Mouse (Mus musculus): ENCODE data around the gene Lrrc32. TPM values are rescaled to one million over a fixed set of nuclear protein-coding genes. Genes with fewer than 3 reads are reported as not detected.

The Lrrc32 gene
- 5.6 and 6.0 TPM in 2 replicates for polyA plus RNA-seq (2015; fragmentation: Nextera tagmentation; extraction: Ambion mirVana)

DNA sequence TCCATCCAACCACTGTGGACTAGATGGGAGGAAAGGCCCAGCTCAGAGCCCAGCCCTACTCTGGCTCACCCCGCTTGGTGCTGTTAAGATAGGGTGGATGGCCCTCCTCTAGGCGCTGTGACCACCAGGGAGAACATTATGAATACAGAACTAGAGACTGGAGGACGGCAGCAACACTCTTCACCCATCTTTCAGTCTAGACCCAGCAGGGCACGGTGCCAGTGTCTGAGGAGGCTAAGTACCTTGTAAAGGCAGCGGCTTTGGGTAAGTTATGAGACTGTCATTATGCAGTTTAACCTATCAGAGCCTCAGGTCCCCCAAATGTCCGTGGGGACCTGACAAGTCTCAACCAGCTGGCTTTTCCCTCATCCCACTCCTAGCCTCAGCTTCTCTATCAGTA is at the start of gene Lrrc32:
TSS of gene Lrrc32 (plus strand) at position 153 of the 400 bp plus-strand sequence.
- ATAC-seq (ENCODE audit: insufficient read depth) = no peak
- Histone ChIP-seq H3K27ac (replicated peaks) (no peak within 1 kb of the TSS), H3K4me3 (replicated peaks) (peak within 1 kb of the TSS; percentile 50), H3K36me3 (replicated peaks) (no peaks in the 10 kb centered on the region), H3K9ac (no peak within 1 kb of the TSS), H3K9me3 (replicated peaks) (no peaks in the 10 kb centered on the region), H3K4me1 (replicated peaks) (peaks cover 14% of the 10 kb centered on the region), H3K27me3 (peaks cover 49% of the 10 kb centered on the region), H3K4me2 (peak within 1 kb of the TSS; percentile 68)
- WGBS (ENCODE audit: insufficient replicate concordance) = 43% methylated on average over 6 of the region's 6 CpGs

DNA sequence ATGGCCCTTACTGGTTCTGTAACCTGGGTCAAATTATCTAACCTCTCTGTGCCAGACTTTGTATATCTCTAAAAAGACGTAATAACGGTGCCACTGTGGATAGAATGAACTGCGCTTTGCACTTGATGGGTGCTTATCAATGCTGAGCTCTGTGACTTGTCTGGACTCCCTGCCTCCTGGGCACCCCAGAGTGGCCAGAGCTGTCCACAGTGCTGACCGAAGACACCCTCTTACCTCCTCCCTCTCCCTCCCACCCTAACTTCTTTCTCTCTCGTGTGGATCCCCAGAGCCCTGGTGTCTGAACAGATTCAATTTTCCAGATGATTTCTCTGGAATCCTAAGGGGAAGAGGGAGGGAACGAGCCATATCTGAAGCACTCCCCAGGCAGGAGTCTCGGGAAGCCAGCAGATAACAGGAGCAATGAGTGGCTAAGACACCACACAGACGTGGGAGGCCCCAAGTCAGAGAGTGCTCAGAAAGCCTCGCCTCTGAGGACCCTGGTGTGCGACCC is 49.1 kb upstream of the Lrrc32 start, which contains the start of gene Gucy2d:
TSS of gene Gucy2d (plus strand) at position 461 of the 511 bp plus-strand sequence.
- Histone ChIP-seq H3K36me3 (replicated peaks) (no peaks in the 10 kb centered on the region), H3K27ac (replicated peaks) (no peak within 1 kb of the TSS), H3K27me3 (no peaks in the 10 kb centered on the region), H3K4me3 (replicated peaks) (no peak within 1 kb of the TSS), H3K4me2 (no peak within 1 kb of the TSS), H3K9ac (no peak within 1 kb of the TSS), H3K9me3 (replicated peaks) (no peaks in the 10 kb centered on the region), H3K4me1 (replicated peaks) (no peaks in the 10 kb centered on the region)
- WGBS (ENCODE audit: insufficient replicate concordance) = 31% methylated on average over 10 of the region's 10 CpGs
- no peak for ATAC-seq (ENCODE audit: insufficient read depth)

DNA sequence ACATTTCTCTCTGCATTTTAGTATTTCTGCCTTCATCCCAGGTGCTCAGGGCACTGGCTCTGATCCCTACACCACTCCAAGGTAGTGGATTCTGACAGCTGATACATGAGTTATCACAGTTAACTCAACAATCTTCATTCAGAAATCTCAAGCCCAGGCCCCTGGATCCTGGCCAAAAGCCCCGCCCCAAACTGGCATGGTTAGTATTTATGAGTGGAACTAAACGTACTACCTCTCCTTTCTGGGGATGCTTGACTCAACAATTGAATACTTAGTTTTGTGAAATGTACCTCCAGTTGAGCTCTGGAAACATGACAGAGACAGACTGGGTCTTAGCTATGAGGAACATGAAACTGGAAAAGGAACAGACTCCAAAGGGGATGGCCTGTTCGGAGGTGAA is 42.2 kb upstream of the Lrrc32 start:
- Histone ChIP-seq H3K36me3 (replicated peaks) (no peaks in the 10 kb centered on the region), H3K9ac (no peak overlapping the region), H3K9me3 (replicated peaks) (no peaks in the 10 kb centered on the region), H3K27ac (replicated peaks) (no peak overlapping the region), H3K4me3 (replicated peaks) (no peak overlapping the region), H3K4me1 (replicated peaks) (no peaks in the 10 kb centered on the region), H3K27me3 (no peaks in the 10 kb centered on the region), H3K4me2 (no peak overlapping the region)
- WGBS (ENCODE audit: insufficient replicate concordance) = 48% methylated on average over 3 of the region's 3 CpGs
- no peak for ATAC-seq (ENCODE audit: insufficient read depth)

DNA sequence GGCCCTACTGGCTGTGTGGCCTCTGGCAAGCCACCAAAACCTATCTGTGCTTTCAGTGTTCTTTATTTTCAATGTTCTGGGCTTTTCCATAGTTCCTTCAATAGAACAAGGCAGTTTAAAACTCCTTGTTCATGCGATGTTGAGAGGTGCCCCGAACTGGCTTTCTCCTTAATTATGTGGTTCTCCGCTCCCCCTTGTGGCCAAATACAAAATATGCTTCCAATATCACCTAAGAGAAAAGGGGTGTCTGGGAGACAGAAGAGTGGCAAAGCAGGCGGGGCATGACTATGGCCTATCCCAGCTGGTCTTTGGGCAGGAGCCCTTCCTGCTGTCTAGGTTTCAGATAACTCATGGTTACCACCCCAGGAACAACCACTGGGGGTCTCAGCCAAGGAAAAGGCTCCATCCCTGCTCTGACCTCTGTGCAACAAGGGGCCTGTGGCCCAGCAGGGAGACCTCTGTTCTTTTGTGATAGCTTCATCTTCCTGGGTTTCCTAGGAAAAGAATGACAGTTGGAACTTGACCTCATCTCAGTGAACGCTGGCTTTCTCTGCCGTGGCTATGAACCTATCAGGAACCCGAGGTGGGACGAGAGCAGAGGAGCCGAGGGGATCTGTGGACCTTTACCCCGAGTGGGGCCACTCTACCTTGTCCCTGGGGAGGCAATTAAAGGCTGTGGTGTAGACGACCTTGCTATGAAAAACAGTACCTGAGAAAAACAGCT is 41.3 kb upstream of the Lrrc32 start:
- no peaks in the 10 kb centered on the region for H3K36me3 ChIP-seq (replicated peaks)
- H3K27ac ChIP-seq (replicated peaks) = no peak overlapping the region
- H3K9ac ChIP-seq = no peak overlapping the region
- 46% methylated on average over 11 of the region's 11 CpGs for WGBS (ENCODE audit: insufficient replicate concordance)
- H3K9me3 ChIP-seq (replicated peaks) = no peaks in the 10 kb centered on the region
- no peak for ATAC-seq (ENCODE audit: insufficient read depth)
- H3K27me3 ChIP-seq = no peaks in the 10 kb centered on the region
- H3K4me1 ChIP-seq (replicated peaks) = no peaks in the 10 kb centered on the region
- no peak overlapping the region for H3K4me2 ChIP-seq
- no peak overlapping the region for H3K4me3 ChIP-seq (replicated peaks)

DNA sequence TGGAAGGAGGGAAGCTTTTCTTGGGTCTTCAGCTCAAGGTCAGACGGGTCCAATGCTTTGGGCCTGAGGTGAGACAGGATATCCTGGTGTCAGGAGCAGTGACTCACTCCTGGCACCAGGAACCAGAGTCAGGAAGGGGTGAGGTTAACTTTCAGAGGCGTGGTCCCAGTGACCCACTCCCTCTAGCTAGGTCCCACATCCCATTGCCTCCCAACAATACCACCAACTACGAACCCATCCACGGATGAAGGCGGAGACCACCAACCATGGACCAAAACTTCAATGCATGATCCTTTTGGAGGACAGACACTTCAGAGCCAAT is 40.8 kb upstream of the Lrrc32 start:
- WGBS (ENCODE audit: insufficient replicate concordance) = 57% methylated on average over 5 of the region's 5 CpGs
- Histone ChIP-seq H3K36me3 (replicated peaks) (no peaks in the 10 kb centered on the region), H3K9me3 (replicated peaks) (no peaks in the 10 kb centered on the region), H3K27ac (replicated peaks) (no peak overlapping the region), H3K27me3 (no peaks in the 10 kb centered on the region), H3K4me3 (replicated peaks) (no peak overlapping the region), H3K9ac (no peak overlapping the region), H3K4me1 (replicated peaks) (no peaks in the 10 kb centered on the region), H3K4me2 (no peak overlapping the region)
- ATAC-seq (ENCODE audit: insufficient read depth) = no peak

DNA sequence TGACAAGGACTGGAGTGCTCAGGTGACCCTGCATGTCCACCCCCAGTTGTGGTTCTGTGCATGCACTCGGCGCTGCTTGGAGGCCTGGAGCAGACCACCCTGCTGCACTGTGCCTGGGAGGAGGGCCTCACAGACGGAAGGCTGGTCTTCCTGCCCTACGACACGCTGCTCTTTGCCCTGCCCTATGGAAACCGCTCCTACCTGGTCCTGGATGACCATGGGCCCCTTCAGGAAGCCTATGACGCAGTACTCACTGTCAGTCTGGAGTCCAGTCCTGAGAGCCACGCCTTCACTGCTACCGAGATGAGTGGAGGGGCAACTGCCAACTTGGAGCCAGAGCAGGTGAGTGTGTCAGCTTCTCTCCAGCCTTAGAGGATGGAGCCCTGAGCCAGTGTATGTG is 39.4 kb upstream of the Lrrc32 start:
- Histone ChIP-seq H3K36me3 (replicated peaks) (no peaks in the 10 kb centered on the region), H3K4me2 (no peak overlapping the region), H3K27ac (replicated peaks) (no peak overlapping the region), H3K9ac (no peak overlapping the region), H3K9me3 (replicated peaks) (no peaks in the 10 kb centered on the region), H3K4me3 (replicated peaks) (no peak overlapping the region), H3K4me1 (replicated peaks) (no peaks in the 10 kb centered on the region), H3K27me3 (no peaks in the 10 kb centered on the region)
- 63% methylated on average over 9 of the region's 9 CpGs for WGBS (ENCODE audit: insufficient replicate concordance)
- no peak for ATAC-seq (ENCODE audit: insufficient read depth)

DNA sequence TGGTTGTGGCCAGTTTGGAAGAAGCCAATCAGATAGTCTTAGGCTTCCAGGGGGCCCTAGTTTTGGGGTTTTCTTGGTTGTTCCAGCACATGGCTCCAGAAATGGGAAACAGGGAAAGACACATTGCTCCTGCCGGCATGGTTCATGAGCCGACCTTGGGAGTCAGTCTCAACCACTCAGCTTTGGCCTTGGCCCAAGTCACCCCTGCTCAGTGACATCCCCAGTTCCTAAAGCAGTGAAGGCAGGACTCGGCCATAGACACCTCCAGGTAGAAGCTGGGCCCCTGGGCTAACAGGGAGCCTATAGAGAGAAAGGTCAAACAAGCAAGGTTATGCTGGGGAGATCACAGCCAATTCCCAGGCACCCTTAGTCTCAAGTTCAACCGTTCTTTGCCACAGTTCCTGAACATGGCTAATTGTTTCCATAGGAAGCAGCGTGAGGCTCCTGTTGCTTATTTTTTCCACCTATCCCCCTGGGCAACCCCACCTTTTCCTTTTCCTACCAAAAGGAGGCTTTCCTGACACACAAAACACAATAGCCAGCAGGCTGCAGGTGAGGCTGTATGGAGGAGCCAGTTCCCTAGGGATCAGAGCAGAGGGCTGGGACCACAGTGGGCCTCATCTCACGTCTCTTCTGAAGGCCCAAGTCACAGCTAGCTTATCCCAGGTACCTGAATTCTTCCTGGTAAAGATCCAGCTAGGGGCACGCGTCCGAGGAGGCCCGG is 34.5 kb upstream of the Lrrc32 start:
- H3K36me3 ChIP-seq (replicated peaks) = no peaks in the 10 kb centered on the region
- WGBS (ENCODE audit: insufficient replicate concordance) = 64% methylated on average over 10 of the region's 10 CpGs
- no peak for ATAC-seq (ENCODE audit: insufficient read depth)

DNA sequence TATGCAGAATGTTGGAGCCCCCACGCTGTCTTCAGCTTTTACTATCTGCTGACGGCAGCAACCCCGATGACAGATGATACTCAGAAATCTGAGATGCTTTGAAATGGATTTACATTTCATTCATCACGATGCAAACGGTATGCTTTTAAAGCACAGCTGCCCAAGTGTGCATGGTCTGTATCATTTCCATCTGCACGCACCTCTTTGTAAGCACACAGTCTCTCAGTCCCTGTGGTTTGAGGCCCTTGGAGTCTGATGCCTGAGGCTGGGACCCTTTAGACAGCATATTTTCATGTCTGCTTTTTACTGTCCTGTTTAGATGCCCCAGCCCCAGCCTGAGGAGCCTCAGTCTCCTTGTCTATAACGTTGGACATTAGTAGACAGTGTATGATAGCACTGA is 28.8 kb upstream of the Lrrc32 start:
- Histone ChIP-seq H3K36me3 (replicated peaks) (no peaks in the 10 kb centered on the region), H3K4me2 (no peak overlapping the region), H3K9me3 (replicated peaks) (no peaks in the 10 kb centered on the region), H3K4me3 (replicated peaks) (no peak overlapping the region), H3K4me1 (replicated peaks) (no peaks in the 10 kb centered on the region), H3K27me3 (0 out of 2 replicates have a peak, but pooled peaks cover 5% of the 10 kb centered on the region), H3K9ac (no peak overlapping the region), H3K27ac (replicated peaks) (no peak overlapping the region)
- WGBS (ENCODE audit: insufficient replicate concordance) = 59% methylated on average over 7 of the region's 7 CpGs
- no peak for ATAC-seq (ENCODE audit: insufficient read depth)

More for the DNA sequence above, 34.5 kb upstream of the Lrrc32 start:
- H3K9me3 ChIP-seq (replicated peaks) = no peaks in the 10 kb centered on the region
- H3K9ac ChIP-seq = no peak overlapping the region
- no peak overlapping the region for H3K4me2 ChIP-seq
- no peak overlapping the region for H3K4me3 ChIP-seq (replicated peaks)
- H3K27me3 ChIP-seq = no peaks in the 10 kb centered on the region
- no peaks in the 10 kb centered on the region for H3K4me1 ChIP-seq (replicated peaks)
- no peak overlapping the region for H3K27ac ChIP-seq (replicated peaks)

DNA sequence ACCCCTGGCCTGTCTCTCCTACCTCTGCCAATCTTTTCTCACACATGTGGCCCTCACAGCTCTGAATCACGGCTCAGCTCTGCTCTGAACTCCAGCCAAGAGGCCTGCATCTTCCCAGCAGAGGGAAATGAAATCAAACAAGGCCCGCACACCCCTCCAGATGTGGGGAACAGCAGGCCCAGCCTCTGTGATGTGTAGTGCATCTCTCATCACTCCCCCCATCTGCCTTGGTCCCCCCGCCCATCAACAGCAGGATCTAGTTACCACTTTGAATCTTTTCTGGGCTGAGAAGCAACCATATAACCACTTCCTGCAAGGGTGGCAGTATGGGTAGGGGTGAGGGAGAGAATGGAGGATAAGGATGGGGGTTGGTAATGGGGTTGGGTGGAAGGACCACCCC is 20.0 kb upstream of the Lrrc32 start:
- Histone ChIP-seq H3K36me3 (replicated peaks) (no peaks in the 10 kb centered on the region), H3K27me3 (no peaks in the 10 kb centered on the region), H3K4me1 (replicated peaks) (no peaks in the 10 kb centered on the region), H3K4me2 (no peak overlapping the region), H3K27ac (replicated peaks) (no peak overlapping the region), H3K9ac (no peak overlapping the region), H3K4me3 (replicated peaks) (no peak overlapping the region), H3K9me3 (replicated peaks) (no peaks in the 10 kb centered on the region)
- 44% methylated on average over 3 of the region's 3 CpGs for WGBS (ENCODE audit: insufficient replicate concordance)
- ATAC-seq (ENCODE audit: insufficient read depth) = no peak

DNA sequence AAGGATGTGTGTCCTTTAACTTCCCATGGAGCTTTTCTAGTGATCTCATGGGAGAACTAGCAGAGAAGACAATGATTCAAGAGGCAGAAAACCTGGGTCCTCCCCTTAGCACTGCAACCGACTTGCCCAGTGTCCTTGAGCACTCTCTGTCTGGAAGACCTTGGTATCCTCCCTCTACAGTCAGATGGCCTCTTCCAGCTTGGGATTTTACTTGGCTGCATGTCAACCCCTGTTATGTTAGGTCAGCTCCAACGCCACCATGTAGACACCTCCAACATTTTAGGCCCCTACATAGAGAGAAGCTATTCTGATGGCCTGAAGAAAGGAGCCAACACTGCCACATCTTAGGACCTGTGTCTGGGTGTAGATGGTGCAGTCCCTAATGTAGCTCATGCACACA is 16.6 kb upstream of the Lrrc32 start:
- Histone ChIP-seq H3K27ac (replicated peaks) (no peak overlapping the region), H3K27me3 (no peaks in the 10 kb centered on the region), H3K4me2 (no peak overlapping the region), H3K9ac (no peak overlapping the region), H3K9me3 (replicated peaks) (no peaks in the 10 kb centered on the region), H3K4me3 (replicated peaks) (no peak overlapping the region), H3K4me1 (replicated peaks) (no peaks in the 10 kb centered on the region), H3K36me3 (replicated peaks) (no peaks in the 10 kb centered on the region)
- ATAC-seq (ENCODE audit: insufficient read depth) = no peak
- WGBS (ENCODE audit: insufficient replicate concordance) = 57% methylated on average over 2 of the region's 2 CpGs

DNA sequence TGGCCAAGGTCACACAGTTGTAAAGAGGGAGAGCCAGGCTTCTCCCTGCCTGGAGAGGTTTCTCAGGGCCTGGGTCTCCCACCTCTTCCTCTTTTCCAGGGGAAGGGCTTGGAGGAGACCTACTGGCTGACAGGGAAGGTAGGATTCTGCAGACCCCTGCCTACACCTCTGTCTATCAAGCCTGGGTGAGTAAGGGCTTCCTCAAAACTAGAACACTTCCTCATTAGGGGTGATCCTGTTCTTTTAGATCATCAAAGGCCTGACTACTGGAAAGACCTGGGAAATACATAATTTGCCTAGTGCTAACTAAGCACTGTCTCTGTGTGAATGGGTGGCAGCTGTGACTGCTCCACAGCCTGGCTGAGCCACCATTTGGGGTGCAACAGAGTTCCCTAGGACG is 14.5 kb upstream of the Lrrc32 start:
- Histone ChIP-seq H3K4me2 (no peak overlapping the region), H3K27ac (replicated peaks) (no peak overlapping the region), H3K4me1 (replicated peaks) (no peaks in the 10 kb centered on the region), H3K27me3 (no peaks in the 10 kb centered on the region), H3K9me3 (replicated peaks) (no peaks in the 10 kb centered on the region), H3K9ac (no peak overlapping the region), H3K4me3 (replicated peaks) (no peak overlapping the region), H3K36me3 (replicated peaks) (no peaks in the 10 kb centered on the region)
- 60% methylated on average over 1 of the region's 1 CpGs for WGBS (ENCODE audit: insufficient replicate concordance)
- no peak for ATAC-seq (ENCODE audit: insufficient read depth)
